9 mouse cellular contexts compared by ENCODE assay signal in the genomic region with DNA sequence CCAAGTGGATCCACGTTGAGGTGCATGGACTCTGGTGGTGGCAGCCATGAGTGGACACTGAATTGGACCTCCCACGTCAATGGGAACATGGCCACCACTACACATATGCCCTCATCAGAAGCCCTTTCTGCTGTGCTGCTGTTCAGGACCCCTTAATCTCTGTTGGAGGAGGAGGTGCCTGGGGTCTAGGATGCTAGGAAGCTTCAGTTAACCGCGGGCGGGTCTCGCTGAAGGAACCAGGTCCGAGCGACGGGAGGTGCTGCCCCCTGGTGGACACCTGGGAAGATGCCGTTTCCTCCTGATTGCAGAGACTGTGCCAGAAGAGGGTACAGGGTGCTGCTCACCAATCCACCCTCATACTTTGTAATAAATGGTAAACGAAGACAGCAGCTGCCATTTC. TPM values are rescaled to one million over a fixed set of nuclear protein-coding genes. Genes with fewer than 3 reads are reported as not detected.
DNase-seq lines count a peak whose midpoint lies in the region; ATAC-seq and TF ChIP-seq lines count a peak whose summit lies in the region.
"Had no signal": no experiment of that assay in that cellular context is flagged by ENCODE, and none has a peak within 500 bp of the region (broad histone marks: within the 10 kb centered on the region; RNA-seq: fewer than 3 reads in every experiment).

No protein-coding gene starts in this region.

- H3K36me3 ChIP-seq in kidney, embryonic 14.5 days (ENCODE audit: control insufficient read depth, insufficient read depth, low read length): no peaks in the 10 kb centered on the region
- H3K36me3 ChIP-seq in forebrain, embryonic 12.5 days (replicated peaks): no peaks in the 10 kb centered on the region
- H3K36me3 ChIP-seq in hindbrain, postnatal 0 days (ENCODE audit: insufficient read depth, low read length): no peaks in the 10 kb centered on the region
- no peaks in the 10 kb centered on the region for H3K36me3 ChIP-seq in midbrain, postnatal 0 days (ENCODE audit: insufficient read depth, low read length)
- no peaks in the 10 kb centered on the region for H3K36me3 ChIP-seq in stomach, embryonic 15.5 days

- no peaks in the 10 kb centered on the region for H3K27me3 ChIP-seq in kidney, embryonic 14.5 days (ENCODE audit: control insufficient read depth, insufficient read depth, low read length)
- H3K27me3 ChIP-seq in forebrain, embryonic 12.5 days: no peaks in the 10 kb centered on the region
- H3K27me3 ChIP-seq in hindbrain, postnatal 0 days (ENCODE audit: insufficient read depth, low read length): no peaks in the 10 kb centered on the region
- no peaks in the 10 kb centered on the region for H3K27me3 ChIP-seq in midbrain, postnatal 0 days (ENCODE audit: insufficient read depth, low read length)
- H3K27me3 ChIP-seq in stomach, embryonic 15.5 days (replicated peaks): no peaks in the 10 kb centered on the region

- no peak overlapping the region for H3K9ac ChIP-seq in kidney, embryonic 14.5 days (ENCODE audit: low read depth, low read length)
- H3K9ac ChIP-seq in forebrain, embryonic 12.5 days: no peak overlapping the region
- H3K9ac ChIP-seq in hindbrain, postnatal 0 days (replicated peaks; ENCODE audit: low read length): no peak overlapping the region
- H3K9ac ChIP-seq in midbrain, postnatal 0 days (replicated peaks; ENCODE audit: low read length, poor library complexity, severe bottlenecking): no peak overlapping the region
- H3K9ac ChIP-seq in stomach, embryonic 15.5 days: no peak overlapping the region

- peak; percentile 70 for DNase-seq in kidney, adult 18-20 months
- DNase-seq in brain, embryonic 14.5 days (ENCODE audit: low read depth): peak; percentile 73
- DNase-seq in hindbrain, postnatal 0 days (ENCODE audit: low spot score): peak; percentile 76
- DNase-seq in liver: peak; percentile 82
- peak; percentile 64 for DNase-seq in midbrain, postnatal 0 days (ENCODE audit: low spot score)

- peaks cover 14% of the 10 kb centered on the region for H3K4me1 ChIP-seq in kidney, embryonic 14.5 days (ENCODE audit: control insufficient read depth, insufficient read depth, low read length)
- H3K4me1 ChIP-seq in forebrain, embryonic 12.5 days: no peaks in the 10 kb centered on the region
- no peaks in the 10 kb centered on the region for H3K4me1 ChIP-seq in hindbrain, postnatal 0 days (ENCODE audit: insufficient read depth, low read length)
- H3K4me1 ChIP-seq in midbrain, postnatal 0 days (ENCODE audit: insufficient read depth, low read length): no peaks in the 10 kb centered on the region
- H3K4me1 ChIP-seq in stomach, embryonic 15.5 days: peaks cover 12% of the 10 kb centered on the region

- 9% methylated on average over 11 of the region's 11 CpGs for WGBS in kidney, embryonic 14.5 days
- 11% methylated on average over 11 of the region's 11 CpGs for WGBS in forebrain, embryonic 12.5 days
- 8% methylated on average over 11 of the region's 11 CpGs for WGBS in hindbrain, postnatal 0 days
- 10% methylated on average over 11 of the region's 11 CpGs for WGBS in midbrain, postnatal 0 days
- WGBS in stomach, embryonic 15.5 days: 9% methylated on average over 11 of the region's 11 CpGs

- H3K4me3 ChIP-seq in kidney, embryonic 14.5 days (ENCODE audit: low read length): no peak overlapping the region
- no peak overlapping the region for H3K4me3 ChIP-seq in forebrain, embryonic 12.5 days (replicated peaks)
- no peak overlapping the region for H3K4me3 ChIP-seq in hindbrain, postnatal 0 days (ENCODE audit: low read length)
- no peak overlapping the region for H3K4me3 ChIP-seq in midbrain, postnatal 0 days (ENCODE audit: low read depth, low read length)
- H3K4me3 ChIP-seq in stomach, embryonic 15.5 days (replicated peaks): no peak overlapping the region

- TF ChIP-seq CTCF in brain, embryonic 14.5 days (IDR thresholded peaks at IDR 0.05; ENCODE audit: borderline replicate concordance, extremely low read depth, insufficient read depth, insufficient read length): peak; percentile 94
- TF ChIP-seq CTCF in hindbrain, postnatal 0 days (IDR thresholded peaks at IDR 0.05; ENCODE audit: low read depth): peak; percentile 94
- TF ChIP-seq CTCF in midbrain, postnatal 0 days (IDR thresholded peaks at IDR 0.05): peak; percentile 85

- no peak overlapping the region for H3K4me2 ChIP-seq in kidney, embryonic 14.5 days (replicated peaks; ENCODE audit: low read depth, low read length)
- peak overlapping the region; percentile 19; the same call in 1 of the 2 replicates for H3K4me2 ChIP-seq in forebrain, embryonic 12.5 days
- H3K4me2 ChIP-seq in hindbrain, postnatal 0 days (ENCODE audit: low read depth, low read length): peak overlapping the region; percentile 35
- peak overlapping the region; percentile 10 for H3K4me2 ChIP-seq in midbrain, postnatal 0 days (ENCODE audit: low read depth, low read length, poor library complexity, severe bottlenecking)
- peak overlapping the region; percentile 33; the same call in 1 of the 2 replicates for H3K4me2 ChIP-seq in stomach, embryonic 15.5 days

- no peak for ATAC-seq in kidney, embryonic 14.5 days (ENCODE audit: low FRiP score, low TSS enrichment)
- ATAC-seq in forebrain, embryonic 12.5 days (ENCODE audit: low FRiP score): 0 out of 2 replicates have a peak, but pooled peaks have one; percentile 44
- peak; percentile 63 for ATAC-seq in hindbrain, postnatal 0 days
- ATAC-seq in midbrain, postnatal 0 days (ENCODE audit: low FRiP score): peak; percentile 32; the same call in 1 of the 2 replicates
- no peak for ATAC-seq in stomach, embryonic 15.5 days (ENCODE audit: insufficient read depth, low FRiP score, low read depth)

- no peak for TF ChIP-seq POLR2A in brain, embryonic 14.5 days (IDR thresholded peaks at IDR 0.05; ENCODE audit: borderline replicate concordance, extremely low read depth, insufficient read depth, insufficient read length, poor library complexity, severe bottlenecking)

- no peak overlapping the region for H3K27ac ChIP-seq in kidney, embryonic 14.5 days (ENCODE audit: low read depth, low read length)
- no peak overlapping the region for H3K27ac ChIP-seq in forebrain, embryonic 12.5 days
- no peak overlapping the region for H3K27ac ChIP-seq in hindbrain, postnatal 0 days
- no peak overlapping the region for H3K27ac ChIP-seq in midbrain, postnatal 0 days (ENCODE audit: low read depth, low read length)
- H3K27ac ChIP-seq in stomach, embryonic 15.5 days: no peak overlapping the region

- no peaks in the 10 kb centered on the region for H3K9me3 ChIP-seq in kidney, embryonic 14.5 days (ENCODE audit: control insufficient read depth, low read length)
- no peaks in the 10 kb centered on the region for H3K9me3 ChIP-seq in forebrain, embryonic 12.5 days
- H3K9me3 ChIP-seq in hindbrain, postnatal 0 days (ENCODE audit: low read length): no peaks in the 10 kb centered on the region
- H3K9me3 ChIP-seq in midbrain, postnatal 0 days (ENCODE audit: low read length): no peaks in the 10 kb centered on the region
- no peaks in the 10 kb centered on the region for H3K9me3 ChIP-seq in stomach, embryonic 15.5 days

RNA-seq across cellular contexts. Expression of a gene that starts 14.6 kb away (rescaled TPM):
- 25.0 and 32.3 TPM in 2 replicates for polyA plus RNA-seq in kidney, embryonic 14.5 days (2014; fragmentation: Nextera tagmentation; extraction: Ambion mirVana)
- polyA plus RNA-seq in brain, embryonic 14.5 days (2012; rRNA removed): 66.2 and 69.6 TPM in 2 replicates
- polyA plus RNA-seq in forebrain, embryonic 12.5 days (2016; fragmentation: Nextera tagmentation; extraction: Ambion mirVana): 25.6 and 29.1 TPM in 2 replicates
- total RNA-seq in hindbrain, postnatal 0 days (2014; rRNA removed): 34.5 and 52.3 TPM in 2 replicates
- polyA plus RNA-seq in hindbrain, postnatal 0 days (2015; fragmentation: Nextera tagmentation; extraction: Ambion mirVana): 27.4 and 29.7 TPM in 2 replicates
- total RNA-seq in midbrain, postnatal 0 days (2014; rRNA removed): 34.2 and 50.0 TPM in 2 replicates
- 28.7 and 30.1 TPM in 2 replicates for polyA plus RNA-seq in midbrain, postnatal 0 days (2015; fragmentation: Nextera tagmentation; extraction: Ambion mirVana)
- polyA plus RNA-seq in stomach, embryonic 15.5 days (2015; fragmentation: Nextera tagmentation; extraction: Ambion mirVana): 20.9 and 23.7 TPM in 2 replicates

RNA-seq across cellular contexts. Expression of a gene that starts 14.8 kb away (rescaled TPM):
- 2.6 and 3.3 TPM in 2 replicates for polyA plus RNA-seq in kidney, embryonic 14.5 days (2014; fragmentation: Nextera tagmentation; extraction: Ambion mirVana)
- 0.76 and 1.4 TPM in 2 replicates for polyA plus RNA-seq in brain, embryonic 14.5 days (2012; rRNA removed)
- 1.1 and 1.4 TPM in 2 replicates for polyA plus RNA-seq in forebrain, embryonic 12.5 days (2016; fragmentation: Nextera tagmentation; extraction: Ambion mirVana)
- total RNA-seq in hindbrain, postnatal 0 days (2014; rRNA removed): 1.1 and 3.9 TPM in 2 replicates
- polyA plus RNA-seq in hindbrain, postnatal 0 days (2015; fragmentation: Nextera tagmentation; extraction: Ambion mirVana): 1.2 and 1.9 TPM in 2 replicates
- total RNA-seq in midbrain, postnatal 0 days (2014; rRNA removed): 0.27 and 2.5 TPM in 2 replicates
- 0.81 and 1.1 TPM in 2 replicates for polyA plus RNA-seq in midbrain, postnatal 0 days (2015; fragmentation: Nextera tagmentation; extraction: Ambion mirVana)
- polyA plus RNA-seq in stomach, embryonic 15.5 days (2015; fragmentation: Nextera tagmentation; extraction: Ambion mirVana): 7.1 and 14.4 TPM in 2 replicates

RNA-seq across cellular contexts. Expression of a gene that starts 35.8 kb away (rescaled TPM):
- polyA plus RNA-seq in kidney, embryonic 14.5 days (2014; fragmentation: Nextera tagmentation; extraction: Ambion mirVana): not detected in 2 replicates
- 0.07 and 0.11 TPM in 2 replicates for polyA plus RNA-seq in brain, embryonic 14.5 days (2012; rRNA removed)
- polyA plus RNA-seq in forebrain, embryonic 12.5 days (2016; fragmentation: Nextera tagmentation; extraction: Ambion mirVana): not detected in 2 replicates
- not detected in 2 replicates for total RNA-seq in hindbrain, postnatal 0 days (2014; rRNA removed)
- 0.13 TPM in 1 of 2 replicates, not detected in the other for polyA plus RNA-seq in hindbrain, postnatal 0 days (2015; fragmentation: Nextera tagmentation; extraction: Ambion mirVana)
- total RNA-seq in midbrain, postnatal 0 days (2014; rRNA removed): 0.44 TPM in 1 of 2 replicates, not detected in the other
- polyA plus RNA-seq in midbrain, postnatal 0 days (2015; fragmentation: Nextera tagmentation; extraction: Ambion mirVana): not detected in 2 replicates
- polyA plus RNA-seq in stomach, embryonic 15.5 days (2015; fragmentation: Nextera tagmentation; extraction: Ambion mirVana): 0.26 and 3.0 TPM in 2 replicates
- total RNA-seq: adrenal gland, postnatal 4 days had no signal

RNA-seq across cellular contexts. Expression of a gene that starts 51.1 kb away (rescaled TPM):
- 0.26 and 0.31 TPM in 2 replicates for polyA plus RNA-seq in kidney, embryonic 14.5 days (2014; fragmentation: Nextera tagmentation; extraction: Ambion mirVana)
- 0.19 and 0.23 TPM in 2 replicates for polyA plus RNA-seq in brain, embryonic 14.5 days (2012; rRNA removed)
- not detected in 2 replicates for polyA plus RNA-seq in forebrain, embryonic 12.5 days (2016; fragmentation: Nextera tagmentation; extraction: Ambion mirVana)
- total RNA-seq in hindbrain, postnatal 0 days (2014; rRNA removed): not detected in 2 replicates
- polyA plus RNA-seq in hindbrain, postnatal 0 days (2015; fragmentation: Nextera tagmentation; extraction: Ambion mirVana): 0.46 TPM in 1 of 2 replicates, not detected in the other
- total RNA-seq in midbrain, postnatal 0 days (2014; rRNA removed): not detected in 2 replicates
- polyA plus RNA-seq in midbrain, postnatal 0 days (2015; fragmentation: Nextera tagmentation; extraction: Ambion mirVana): 0.19 TPM in 1 of 2 replicates, not detected in the other
- 0.15 TPM in 1 of 2 replicates, not detected in the other for polyA plus RNA-seq in stomach, embryonic 15.5 days (2015; fragmentation: Nextera tagmentation; extraction: Ambion mirVana)

Comparison
In these comparisons a context has a peak if more than half of its experiments do, and no peak if none do; other contexts are left out.
1. ATAC-seq: peak in forebrain, embryonic 12.5 days (single experiment), hindbrain, postnatal 0 days (single experiment) and midbrain, postnatal 0 days (single experiment); none in kidney, embryonic 14.5 days (single experiment) and stomach, embryonic 15.5 days (single experiment).
2. Peak in every context shown above with its lines, with median percentiles within 50 percentile points of each other: DNase-seq and CTCF ChIP-seq.